Mouse (Mus musculus) MEL (cell line): ENCODE results near the gene Diras1. TPM values are rescaled to one million over a fixed set of nuclear protein-coding genes. Genes with fewer than 3 reads are reported as not detected.

ENCODE experiments used
- DNase-seq: peaks from one replicate; pipeline ENCODE4 v3.0.0; 2011; ENCODE audit warnings: low read depth, low spot score
- H3K27ac ChIP-seq: 2 replicates; pipeline ENCODE4 v1.5.1; 2012; ENCODE audit warnings: low read depth, mild to moderate bottlenecking, control low read depth, low read length, moderate library complexity; ENCODE audit not compliant: control insufficient read depth
- H3K27me3 ChIP-seq, 2 experiments: fragments of 150-350 bp in 1 of 2; sonication (generic) in 1 of 2; 2 replicates each; pipeline ENCODE4 v1.6.1; 2012; ENCODE audit warnings: low read length in 2 of 2, mild to moderate bottlenecking in 2 of 2, improper control_type of control experiment in 1 of 2, moderate library complexity in 1 of 2; ENCODE audit not compliant: insufficient read depth in 2 of 2, control insufficient read depth in 1 of 2
- H3K36me3 ChIP-seq, 2 experiments: 2 replicates each; pipeline ENCODE4 v1.6.1; 2012 to 2014; ENCODE audit warnings: low read length in 2 of 2, improper control_type of control experiment in 1 of 2, inconsistent platforms in 1 of 2, mild to moderate bottlenecking in 1 of 2; ENCODE audit not compliant: insufficient read depth in 2 of 2, control insufficient read depth in 1 of 2
- H3K4me1 ChIP-seq, 2 experiments: fragments of 150-350 bp in 1 of 2; sonication (generic) in 1 of 2; 2 replicates each; pipeline ENCODE4 v1.6.1; 2012; ENCODE audit warnings: low read length in 2 of 2, improper control_type of control experiment in 1 of 2, mild to moderate bottlenecking in 1 of 2; ENCODE audit not compliant: insufficient read depth in 2 of 2, control insufficient read depth in 1 of 2
- H3K4me3 ChIP-seq, 2 experiments: fragments of 150-350 bp in 1 of 2; sonication (generic) in 1 of 2; 2 replicates each; pipeline ENCODE4 v1.5.1; 2012; ENCODE audit warnings: low read depth in 2 of 2, low read length in 2 of 2, mild to moderate bottlenecking in 2 of 2, moderate library complexity in 2 of 2, control low read depth in 1 of 2, improper control_type of control experiment in 1 of 2; ENCODE audit not compliant: control insufficient read depth in 1 of 2, insufficient read depth in 1 of 2
- H3K79me2 ChIP-seq: 2 replicates; pipeline ENCODE4 v1.6.1; 2012; ENCODE audit warnings: mild to moderate bottlenecking, low read length, moderate library complexity; ENCODE audit not compliant: control insufficient read depth, poor library complexity, insufficient read depth
- H3K9ac ChIP-seq: 2 replicates; pipeline ENCODE4 v1.6.1; 2012; ENCODE audit warnings: low read depth, mild to moderate bottlenecking, control low read depth, low read length, moderate library complexity; ENCODE audit not compliant: control insufficient read depth, poor library complexity, severe bottlenecking
- H3K9me3 ChIP-seq: fragments of 150-350 bp; sonication (generic); replicated peaks from 2 replicates; pipeline ENCODE4 v1.6.1; 2012; ENCODE audit warnings: mild to moderate bottlenecking, low read length, improper control_type of control experiment, moderate library complexity; ENCODE audit not compliant: insufficient read depth
- CHD2 ChIP-seq: IDR thresholded peaks from 2 replicates; pipeline ENCODE4 v1.6.1; 2011; ENCODE audit warnings: low read length, improper control_type of control experiment
- E2F4 ChIP-seq: IDR thresholded peaks from 2 replicates; pipeline ENCODE4 v1.6.1; 2011; ENCODE audit warnings: low read depth, low read length, improper control_type of control experiment, borderline replicate concordance
- ELF1 ChIP-seq: IDR thresholded peaks from 2 replicates; pipeline ENCODE4 v1.6.1; 2014; ENCODE audit warnings: low read depth, mild to moderate bottlenecking, inconsistent platforms, low read length, improper control_type of control experiment, moderate library complexity
- EP300 ChIP-seq, 2 experiments: IDR thresholded peaks; 2 replicates each; pipeline ENCODE4 v1.6.1; 2011; ENCODE audit warnings: improper control_type of control experiment in 2 of 2, low read length in 2 of 2, low read depth in 1 of 2, mild to moderate bottlenecking in 1 of 2
- ETS1 ChIP-seq: IDR thresholded peaks from 2 replicates; pipeline ENCODE4 v1.6.1; 2012; ENCODE audit warnings: low read depth, mild to moderate bottlenecking, inconsistent platforms, low read length, improper control_type of control experiment, moderate library complexity
- GATA1 ChIP-seq: IDR thresholded peaks from 2 replicates; pipeline ENCODE4 v1.6.1; 2011; ENCODE audit warnings: low read depth, low read length, improper control_type of control experiment
- KAT2A ChIP-seq: conservative IDR thresholded peaks from 2 replicates; pipeline ENCODE4 v1.6.1; 2012; ENCODE audit warnings: low read depth, low read length, improper control_type of control experiment, inconsistent platforms
- MAZ ChIP-seq: IDR thresholded peaks from 2 replicates; pipeline ENCODE4 v1.6.1; 2012; ENCODE audit warnings: low read depth, mild to moderate bottlenecking, inconsistent platforms, low read length, improper control_type of control experiment
- MEF2A ChIP-seq: IDR thresholded peaks from 2 replicates; pipeline ENCODE4 v1.6.1; 2014; ENCODE audit warnings: low read depth, mild to moderate bottlenecking, inconsistent platforms, low read length, improper control_type of control experiment; ENCODE audit not compliant: poor library complexity, insufficient replicate concordance, severe bottlenecking; ENCODE audit errors: extremely low read depth
- MYC ChIP-seq: IDR thresholded peaks from 2 replicates; pipeline ENCODE4 v1.6.1; 2011; ENCODE audit warnings: low read depth, mild to moderate bottlenecking, low read length, improper control_type of control experiment, moderate library complexity
- NELFE ChIP-seq: IDR thresholded peaks from 2 replicates; pipeline ENCODE4 v1.6.1; 2011; ENCODE audit warnings: low read depth, low read length, improper control_type of control experiment
- POLR2A ChIP-seq, 2 experiments: IDR thresholded peaks; 2 replicates each; pipeline ENCODE4 v1.6.1; 2011 to 2012; ENCODE audit warnings: low read length in 2 of 2, mild to moderate bottlenecking in 2 of 2, control low read depth in 1 of 2, improper control_type of control experiment in 1 of 2, low read depth in 1 of 2, moderate library complexity in 1 of 2; ENCODE audit not compliant: control insufficient read depth in 1 of 2, insufficient read depth in 1 of 2, poor library complexity in 1 of 2
- POLR2AphosphoS2 ChIP-seq: IDR thresholded peaks from 2 replicates; pipeline ENCODE4 v1.6.1; 2011; ENCODE audit warnings: low read length, improper control_type of control experiment
- POLR2AphosphoS5 ChIP-seq: IDR thresholded peaks from 2 replicates; pipeline ENCODE4 v1.6.1; 2012; ENCODE audit warnings: low read depth, borderline replicate concordance, mild to moderate bottlenecking, inconsistent platforms, low read length, moderate library complexity, mixed read lengths
- RCOR1 ChIP-seq: IDR thresholded peaks from 2 replicates; pipeline ENCODE4 v1.6.1; 2012; ENCODE audit warnings: low read depth, mild to moderate bottlenecking, inconsistent platforms, low read length, improper control_type of control experiment
- SMC3 ChIP-seq: IDR thresholded peaks from 2 replicates; pipeline ENCODE4 v1.6.1; 2011; ENCODE audit warnings: low read depth, low read length, improper control_type of control experiment
- TCF12 ChIP-seq: IDR thresholded peaks from 2 replicates; pipeline ENCODE4 v1.6.1; 2014; ENCODE audit warnings: low read depth, mild to moderate bottlenecking, inconsistent platforms, low read length, improper control_type of control experiment, moderate library complexity
- UBTF ChIP-seq: IDR thresholded peaks from 2 replicates; pipeline ENCODE4 v1.6.1; 2012; ENCODE audit warnings: low read depth, mild to moderate bottlenecking, inconsistent platforms, low read length, improper control_type of control experiment, moderate library complexity, borderline replicate concordance; ENCODE audit not compliant: insufficient read depth
- USF2 ChIP-seq, 2 experiments: IDR thresholded peaks; 2 replicates each; pipeline ENCODE4 v1.6.1; 2011 to 2012; ENCODE audit warnings: improper control_type of control experiment in 2 of 2, low read length in 2 of 2, borderline replicate concordance in 1 of 2, inconsistent platforms in 1 of 2, low read depth in 1 of 2, mild to moderate bottlenecking in 1 of 2; ENCODE audit not compliant: insufficient read depth in 1 of 2
- ZC3H11A ChIP-seq: IDR thresholded peaks from 2 replicates; pipeline ENCODE4 v1.6.1; 2012; ENCODE audit warnings: low read depth, mild to moderate bottlenecking, inconsistent platforms, low read length, improper control_type of control experiment
- polyA plus RNA-seq, 2 experiments: library from polyadenylated mRNA; stranded (reverse) in 1 of 2; unstranded in 1 of 2; fragments of >175 nt in 1 of 2; fragments of >200 nt in 1 of 2; gene quantifications; 2 replicates each; pipeline versions ENCODE4 v1.2.1 to v1.2.4; 2012; ENCODE audit warnings: low replicate concordance in 2 of 2, low read depth in 1 of 2; ENCODE audit not compliant: insufficient read length in 2 of 2, insufficient read depth in 1 of 2, missing spikeins in 1 of 2
- total RNA-seq: library from RNA; depleted of rRNA; stranded (reverse); fragments of 300-350 nt; gene quantifications from 2 replicates; pipeline ENCODE4 v1.2.3, GENCODE M21; 2012

Gene Diras1
- total and polyA plus RNA-seq, 3 experiments: 0.04 TPM; not detected in 2

DNA sequence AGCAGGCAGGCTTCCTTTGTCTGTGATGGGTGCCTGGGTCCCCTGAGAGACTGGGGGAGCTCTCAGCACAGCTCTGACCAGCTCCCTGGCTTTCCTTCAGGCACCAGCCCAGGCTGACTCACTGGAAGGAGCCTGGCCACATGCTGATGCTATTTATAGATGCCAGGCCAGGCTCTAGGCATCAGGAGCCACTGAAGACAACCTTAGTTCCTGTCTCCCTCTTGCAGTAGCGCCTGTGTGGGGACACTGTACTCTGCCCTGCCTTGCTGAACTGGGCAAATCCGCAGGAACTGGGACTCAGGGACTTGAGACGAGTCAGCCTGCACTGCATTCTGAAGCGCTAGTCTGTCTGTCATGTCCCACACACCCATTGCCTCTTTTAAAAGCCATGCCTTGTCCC is 1.9 kb upstream of the Diras1 start:
- no peak for DNase-seq
- Histone ChIP-seq H3K36me3 (no peaks in the 10 kb centered on the region), H3K4me1 (no peaks in the 10 kb centered on the region), H3K27ac (no peak overlapping the region), H3K9ac (no peak overlapping the region), H3K4me3 (no peak overlapping the region), H3K79me2 (no peaks in the 10 kb centered on the region), H3K9me3 (no peaks in the 10 kb centered on the region), H3K27me3 (no peaks in the 10 kb centered on the region)
- no peak for TF ChIP-seq E2F4
- no peak for TF ChIP-seq ELF1
- TF ChIP-seq CHD2: no peak
- TF ChIP-seq EP300 (IDR thresholded peaks at IDR 0.05; ENCODE audit: low read depth in 1 of 2, low read length in 2 of 2): no peak
- no peak for TF ChIP-seq TCF12
- no peak for TF ChIP-seq KAT2A
- no peak for TF ChIP-seq MAZ
- TF ChIP-seq GATA1: no peak
- no peak for TF ChIP-seq ZC3H11A
- no peak for TF ChIP-seq MEF2A
- TF ChIP-seq UBTF: no peak
- no peak for TF ChIP-seq SMC3
- no peak for TF ChIP-seq POLR2A (IDR thresholded peaks at IDR 0.05; ENCODE audit: control insufficient read depth in 1 of 2, insufficient read depth in 1 of 2, low read depth in 1 of 2, low read length in 2 of 2, poor library complexity in 1 of 2)
- no peak for TF ChIP-seq RCOR1

- Histone ChIP-seq H3K9ac (no peak overlapping the region), H3K9me3 (no peaks in the 10 kb centered on the region), H3K36me3 (no peaks in the 10 kb centered on the region), H3K27ac (no peak overlapping the region), H3K27me3 (no peaks in the 10 kb centered on the region), H3K4me3 (no peak overlapping the region), H3K79me2 (no peaks in the 10 kb centered on the region), H3K4me1 (no peaks in the 10 kb centered on the region)
- no peak for DNase-seq
- no peak for TF ChIP-seq NELFE
- no peak for TF ChIP-seq SMC3
- no peak for TF ChIP-seq RCOR1
- no peak for TF ChIP-seq KAT2A
- TF ChIP-seq ELF1: no peak
- no peak for TF ChIP-seq USF2 (IDR thresholded peaks at IDR 0.05; ENCODE audit: borderline replicate concordance in 1 of 2, insufficient read depth in 1 of 2, low read depth in 1 of 2, low read length in 2 of 2)
- no peak for TF ChIP-seq ETS1
- TF ChIP-seq POLR2AphosphoS2: no peak
- no peak for TF ChIP-seq POLR2AphosphoS5
- no peak for TF ChIP-seq MYC
- TF ChIP-seq MAZ: no peak
Measured at GRCm38 (mm10) chr10:81026857-81027256, 1.4 kb upstream of the Diras1 start.
